Mouse (Mus musculus) megakaryocyte, embryonic 14.5 days (primary cell): ENCODE data around the gene Fezf2.

ENCODE experiments used
- FLI1 ChIP-seq: IDR thresholded peaks from 2 replicates; pipeline ENCODE4 v1.6.1; 2012; ENCODE audit warnings: low read length, inconsistent platforms, mixed read lengths
- GATA1 ChIP-seq: IDR thresholded peaks from 3 replicates; pipeline ENCODE4 v1.6.1; 2012; ENCODE audit warnings: mixed read lengths, low read length, inconsistent platforms, borderline replicate concordance

DNA sequence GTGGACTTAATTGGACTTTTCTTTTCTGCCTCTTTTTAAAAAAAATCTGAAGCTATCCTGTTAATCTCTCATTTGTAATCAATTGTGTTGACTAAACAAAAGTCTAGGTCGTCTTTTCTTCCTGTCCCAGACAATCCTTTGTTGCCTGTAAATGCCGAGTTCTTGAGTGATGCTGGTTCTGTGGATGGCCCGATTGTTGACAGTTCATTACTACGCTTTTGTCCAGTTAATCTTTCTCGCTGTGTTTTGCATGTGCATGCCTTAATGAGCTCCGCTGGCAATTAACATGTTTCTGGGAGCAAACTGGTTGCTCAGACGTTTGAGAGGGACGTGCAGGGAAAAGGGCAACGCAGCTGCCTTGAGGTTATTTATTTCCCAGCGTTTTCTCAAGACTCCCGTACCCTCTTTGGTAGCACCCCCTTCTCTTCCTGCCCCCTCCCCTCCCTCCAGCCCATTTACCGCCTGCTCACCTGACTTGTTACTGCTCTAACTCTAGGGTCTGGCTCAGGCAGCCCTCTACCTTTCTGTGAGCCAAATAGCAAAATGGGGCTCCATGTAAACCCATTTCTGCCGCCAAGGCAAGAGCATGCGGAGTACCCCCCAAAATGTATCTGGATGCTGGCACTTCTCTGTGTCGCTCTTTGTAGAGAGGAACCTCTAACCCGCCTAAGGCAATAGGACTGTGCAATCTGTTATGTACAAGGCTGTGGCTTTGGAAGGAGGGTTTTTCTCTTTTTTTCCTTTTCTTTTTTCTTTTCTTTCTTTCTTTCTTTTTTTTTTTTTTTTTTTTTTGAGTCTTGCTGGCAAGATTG, 9.8 kb downstream of the Fezf2 start:
- TF ChIP-seq GATA1 (no peak), FLI1 (no peak)
